Mouse (Mus musculus) stomach, postnatal 0 days (tissue): Measurements from ENCODE around the gene Ssc4d.

Experiments
- CTCF ChIP-seq: IDR thresholded peaks from 2 replicates; pipeline ENCODE4 v1.5.1; 2016; ENCODE audit warnings: antibody characterized with exemption, low read depth, mild to moderate bottlenecking, moderate library complexity
- EP300 ChIP-seq: optimal IDR thresholded peaks from 2 replicates; pipeline ENCODE3; 2016; ENCODE audit warnings: antibody characterized with exemption

GRCm38 (mm10) chr5:135933900-135934441 lies 40.4 kb downstream of the Ssc4d start:
- no peak for TF ChIP-seq CTCF
- TF ChIP-seq EP300: no peak
